Comparison of ENCODE assay signal across 8 mouse cellular contexts in genomic region chr10:84532191-84532889, GRCm38 (mm10). TPM values are rescaled to one million over a fixed set of nuclear protein-coding genes. Genes with fewer than 3 reads are reported as not detected.
DNase-seq lines count a peak whose midpoint lies in the region; ATAC-seq and TF ChIP-seq lines count a peak whose summit lies in the region.

No protein-coding gene starts in this region.

- H3K4me3 ChIP-seq in testis, adult 2 months (ENCODE audit: control insufficient read depth, low read depth, low read length): peak overlapping the region; percentile 97
- H3K4me3 ChIP-seq in forebrain, embryonic 14.5 days (ENCODE audit: low read depth, low read length): peak overlapping the region; percentile 83
- H3K4me3 ChIP-seq in hindbrain, embryonic 12.5 days: peak overlapping the region; percentile 76
- H3K4me3 ChIP-seq in liver, embryonic 13.5 days (replicated peaks): peak overlapping the region; percentile 66
- peak overlapping the region; percentile 87 for H3K4me3 ChIP-seq in neural tube, embryonic 15.5 days (replicated peaks)

- no peak overlapping the region for H3K27ac ChIP-seq in testis, adult 2 months (ENCODE audit: control insufficient read depth, insufficient read depth, low read depth, low read length)
- no peak overlapping the region for H3K27ac ChIP-seq in forebrain, embryonic 14.5 days (ENCODE audit: low read depth, low read length)
- H3K27ac ChIP-seq in hindbrain, embryonic 12.5 days: peak overlapping the region; percentile 91; the same call in 1 of the 2 replicates
- no peak overlapping the region for H3K27ac ChIP-seq in liver, embryonic 13.5 days
- peak overlapping the region; percentile 85; the same call in 1 of the 2 replicates for H3K27ac ChIP-seq in neural tube, embryonic 15.5 days (replicated peaks)

- peaks cover 1% of the 10 kb centered on the region; the same call in 1 of the 2 replicates for H3K36me3 ChIP-seq in testis, adult 2 months (ENCODE audit: control insufficient read depth, insufficient read depth, low read length)
- peaks cover 21% of the 10 kb centered on the region for H3K36me3 ChIP-seq in forebrain, embryonic 14.5 days (ENCODE audit: control insufficient read depth, insufficient read depth, low read length)
- peaks cover 21% of the 10 kb centered on the region for H3K36me3 ChIP-seq in hindbrain, embryonic 12.5 days
- peaks cover 4% of the 10 kb centered on the region; the same call in 1 of the 2 replicates for H3K36me3 ChIP-seq in liver, embryonic 13.5 days
- peaks cover 21% of the 10 kb centered on the region for H3K36me3 ChIP-seq in neural tube, embryonic 15.5 days

- no peaks in the 10 kb centered on the region for H3K27me3 ChIP-seq in testis, adult 2 months (ENCODE audit: control insufficient read depth, insufficient read depth, low read length)
- no peaks in the 10 kb centered on the region for H3K27me3 ChIP-seq in forebrain, embryonic 14.5 days (replicated peaks; ENCODE audit: control insufficient read depth, insufficient read depth, low read length)
- H3K27me3 ChIP-seq in hindbrain, embryonic 12.5 days: no peaks in the 10 kb centered on the region
- peaks cover 70% of the 10 kb centered on the region for H3K27me3 ChIP-seq in liver, embryonic 13.5 days
- H3K27me3 ChIP-seq in neural tube, embryonic 15.5 days (replicated peaks): no peaks in the 10 kb centered on the region

- DNase-seq in testis, postnatal 10 days (ENCODE audit: low spot score): no peak
- peak; percentile 16 for DNase-seq in forebrain, embryonic 14.5 days (ENCODE audit: low spot score)
- DNase-seq in liver, embryonic 13.5 days: no peak
- DNase-seq in T-cell, adult 2 months (ENCODE audit: low spot score): no peak
- DNase-seq in left cerebral cortex, adult 11 months (ENCODE audit: low spot score): no peak

- ATAC-seq in forebrain, embryonic 14.5 days: no peak
- no peak for ATAC-seq in hindbrain, embryonic 12.5 days (ENCODE audit: low FRiP score)
- no peak for ATAC-seq in liver, embryonic 13.5 days (ENCODE audit: low read depth)
- ATAC-seq in neural tube, embryonic 15.5 days (ENCODE audit: low FRiP score): no peak

- H3K9me3 ChIP-seq in forebrain, embryonic 14.5 days (replicated peaks; ENCODE audit: control insufficient read depth, low read length): no peaks in the 10 kb centered on the region
- H3K9me3 ChIP-seq in hindbrain, embryonic 12.5 days (replicated peaks): no peaks in the 10 kb centered on the region
- no peaks in the 10 kb centered on the region for H3K9me3 ChIP-seq in liver, embryonic 13.5 days (replicated peaks)
- no peaks in the 10 kb centered on the region for H3K9me3 ChIP-seq in neural tube, embryonic 15.5 days (replicated peaks)

- no peak for TF ChIP-seq POLR2A in testis, adult 2 months (IDR thresholded peaks at IDR 0.05; ENCODE audit: control insufficient read depth, low read depth, low read length)

- peak overlapping the region; percentile 95 for H3K9ac ChIP-seq in forebrain, embryonic 14.5 days (ENCODE audit: low read length)
- peak overlapping the region; percentile 97 for H3K9ac ChIP-seq in hindbrain, embryonic 12.5 days
- H3K9ac ChIP-seq in liver, embryonic 13.5 days: peak overlapping the region; percentile 64
- peak overlapping the region; percentile 87 for H3K9ac ChIP-seq in neural tube, embryonic 15.5 days (replicated peaks)

- H3K4me2 ChIP-seq in forebrain, embryonic 14.5 days (ENCODE audit: low read length): peak overlapping the region; percentile 89
- peak overlapping the region; percentile 78 for H3K4me2 ChIP-seq in hindbrain, embryonic 12.5 days (replicated peaks)
- H3K4me2 ChIP-seq in liver, embryonic 13.5 days: peak overlapping the region; percentile 69
- H3K4me2 ChIP-seq in neural tube, embryonic 15.5 days: peak overlapping the region; percentile 77

- 79% methylated on average over 16 of the region's 16 CpGs for WGBS in forebrain, embryonic 14.5 days
- WGBS in hindbrain, embryonic 12.5 days: 63% methylated on average over 16 of the region's 16 CpGs
- WGBS in liver, embryonic 13.5 days (ENCODE audit: insufficient replicate concordance): 71% methylated on average over 16 of the region's 16 CpGs
- WGBS in neural tube, embryonic 15.5 days: 69% methylated on average over 16 of the region's 16 CpGs

- TF ChIP-seq CTCF in testis, adult 2 months (IDR thresholded peaks at IDR 0.05; ENCODE audit: control insufficient read depth, insufficient read depth, insufficient replicate concordance, low read depth, low read length): no peak

- peaks cover 15% of the 10 kb centered on the region for H3K4me1 ChIP-seq in testis, adult 2 months (ENCODE audit: control insufficient read depth, insufficient read depth, low read length)
- peaks cover 28% of the 10 kb centered on the region for H3K4me1 ChIP-seq in forebrain, embryonic 14.5 days (ENCODE audit: control insufficient read depth, insufficient read depth, low read length)
- H3K4me1 ChIP-seq in hindbrain, embryonic 12.5 days: peaks cover 53% of the 10 kb centered on the region
- H3K4me1 ChIP-seq in liver, embryonic 13.5 days (replicated peaks): peaks cover 16% of the 10 kb centered on the region
- peaks cover 52% of the 10 kb centered on the region for H3K4me1 ChIP-seq in neural tube, embryonic 15.5 days

RNA-seq across cellular contexts. Expression of gene Ckap4, which starts 1.5 kb away (rescaled TPM):
- 50.1 and 55.7 TPM in 2 replicates for polyA plus RNA-seq in testis, adult 2 months (2012; rRNA removed)
- polyA plus RNA-seq in forebrain, embryonic 14.5 days (2014; fragmentation: Nextera tagmentation; extraction: Ambion mirVana): 40.1 TPM in 2 replicates
- 125 and 130 TPM in 2 replicates for polyA plus RNA-seq in hindbrain, embryonic 12.5 days (2016; fragmentation: Nextera tagmentation; extraction: Ambion mirVana)
- polyA plus RNA-seq in liver, embryonic 13.5 days (2015; fragmentation: Nextera tagmentation; extraction: Ambion mirVana): 9.8 and 11.3 TPM in 2 replicates
- polyA plus RNA-seq in neural tube, embryonic 15.5 days (2015; fragmentation: Nextera tagmentation; extraction: Ambion mirVana): 55.9 and 57.2 TPM in 2 replicates

RNA-seq across cellular contexts. Expression of gene Tcp11l2, which starts 44.1 kb away (rescaled TPM):
- 14.0 and 18.2 TPM in 2 replicates for polyA plus RNA-seq in testis, adult 2 months (2012; rRNA removed)
- 25.1 and 33.3 TPM in 2 replicates for polyA plus RNA-seq in forebrain, embryonic 14.5 days (2014; fragmentation: Nextera tagmentation; extraction: Ambion mirVana)
- 20.0 and 22.5 TPM in 2 replicates for polyA plus RNA-seq in hindbrain, embryonic 12.5 days (2016; fragmentation: Nextera tagmentation; extraction: Ambion mirVana)
- 39.0 and 46.5 TPM in 2 replicates for polyA plus RNA-seq in liver, embryonic 13.5 days (2015; fragmentation: Nextera tagmentation; extraction: Ambion mirVana)
- polyA plus RNA-seq in neural tube, embryonic 15.5 days (2015; fragmentation: Nextera tagmentation; extraction: Ambion mirVana): 27.5 and 27.8 TPM in 2 replicates

Comparison
In these comparisons a context has a peak if more than half of its experiments do, and no peak if none do; other contexts are left out.
1. H3K27ac ChIP-seq: peak in hindbrain, embryonic 12.5 days (single experiment) and neural tube, embryonic 15.5 days (single experiment); none in testis, adult 2 months (single experiment), forebrain, embryonic 14.5 days (single experiment) and liver, embryonic 13.5 days (single experiment).
2. Peak in every context shown above with its lines, with median percentiles within 50 percentile points of each other: H3K4me3 ChIP-seq, H3K4me2 ChIP-seq and H3K9ac ChIP-seq.